Mouse (Mus musculus): ENCODE data around the gene Lrrc3.
A peak's percentile ranks its signal among the peaks of the same experiment; 100 is the strongest.

DNA sequence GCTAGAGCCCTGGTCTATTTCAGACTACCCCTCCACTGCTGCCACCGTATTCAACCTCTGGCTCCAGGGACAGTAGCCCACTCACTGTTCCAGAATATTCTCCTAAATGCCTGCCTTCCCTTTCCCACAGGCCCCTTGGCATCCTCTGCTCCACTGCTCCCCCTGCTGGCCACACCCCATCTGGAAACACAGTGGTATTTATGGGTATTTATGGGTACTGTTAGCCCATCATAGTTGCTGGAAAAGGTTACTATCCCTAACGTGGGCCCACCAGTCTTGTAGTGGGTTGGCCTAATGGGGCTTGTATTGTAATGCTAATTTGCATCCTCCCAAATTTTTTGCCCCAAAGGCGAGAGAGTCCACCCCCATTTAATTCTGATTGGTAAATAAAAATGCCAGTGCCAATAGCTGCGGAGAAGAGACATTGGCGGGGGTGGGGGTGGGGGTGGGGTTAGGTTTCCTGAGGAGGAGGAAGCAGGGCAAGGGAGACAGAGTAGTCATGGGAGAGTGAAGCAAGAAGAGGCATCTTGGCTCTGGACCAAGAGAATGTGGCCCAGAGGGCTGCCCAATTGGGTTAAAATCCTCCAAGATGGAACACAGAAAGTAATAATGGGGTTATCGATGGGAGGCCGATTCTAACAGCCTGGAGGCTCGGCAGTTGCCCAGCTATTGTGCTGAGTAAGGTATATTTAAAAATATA, 14.4 kb upstream of the Lrrc3 start:
- TF ChIP-seq CTCF (IDR thresholded peaks at IDR 0.05; ENCODE audit: borderline replicate concordance, extremely low read depth, insufficient read depth, insufficient read length) (peak; percentile 56; the same call in 1 of the 2 replicates), POLR2A (IDR thresholded peaks at IDR 0.05; ENCODE audit: borderline replicate concordance, extremely low read depth, insufficient read depth, insufficient read length, poor library complexity, severe bottlenecking) (no peak)

All from brain, embryonic 14.5 days (tissue).